Mouse (Mus musculus) Patski (cell line): Measurements from ENCODE around the gene Sart1. TPM values are rescaled to one million over a fixed set of nuclear protein-coding genes. Genes with fewer than 3 reads are reported as not detected.

Experiments
- ATAC-seq: fragments of 100-300 bp; one replicate; pipeline ENCODE4 v1.8.0; 2021
- CTCF ChIA-PET: fragments of 350-600 bp; sonication (Branson Sonifier 250); formaldehyde crosslinking; loops from one replicate; lab custom pipeline; 2022; ENCODE audit warnings: inconsistent platforms; lab: Charles Lee
- POLR2A ChIA-PET: fragments of 350-600 bp; sonication (Branson Sonifier 250); formaldehyde crosslinking; loops from one replicate; lab custom pipeline; 2022; ENCODE audit warnings: antibody characterized with exemption, inconsistent platforms; lab: Charles Lee
- DNase-seq: peaks from one replicate; pipeline ENCODE4 v3.0.0-alpha.2; 2011; ENCODE audit warnings: low read depth, low spot score
- H3K27me3 ChIP-seq: fragments of 371-371 bp; one replicate; pipeline ENCODE4 v1.5.1; 2021
- CTCF ChIP-seq: fragments of 100-300 bp; IDR thresholded peaks from one replicate; pipeline ENCODE4 v1.5.1; 2021
- in situ Hi-C: fragments of 300-500 bp; cut with MboI; formaldehyde crosslinking; loops from 3 replicates; pipeline ENCODE4 v1.11.1; 2018; ENCODE audit warnings: low pct_unique_long_range_greater_than_20kb, mixed read lengths
- polyA plus RNA-seq: library from polyadenylated mRNA; unstranded; gene quantifications from one replicate; pipeline ENCODE4 v1.2.3, GENCODE M21; 2021

The Sart1 gene
- polyA plus RNA-seq, 1 experiment from 2014 or later = 75.3 TPM

DNA sequence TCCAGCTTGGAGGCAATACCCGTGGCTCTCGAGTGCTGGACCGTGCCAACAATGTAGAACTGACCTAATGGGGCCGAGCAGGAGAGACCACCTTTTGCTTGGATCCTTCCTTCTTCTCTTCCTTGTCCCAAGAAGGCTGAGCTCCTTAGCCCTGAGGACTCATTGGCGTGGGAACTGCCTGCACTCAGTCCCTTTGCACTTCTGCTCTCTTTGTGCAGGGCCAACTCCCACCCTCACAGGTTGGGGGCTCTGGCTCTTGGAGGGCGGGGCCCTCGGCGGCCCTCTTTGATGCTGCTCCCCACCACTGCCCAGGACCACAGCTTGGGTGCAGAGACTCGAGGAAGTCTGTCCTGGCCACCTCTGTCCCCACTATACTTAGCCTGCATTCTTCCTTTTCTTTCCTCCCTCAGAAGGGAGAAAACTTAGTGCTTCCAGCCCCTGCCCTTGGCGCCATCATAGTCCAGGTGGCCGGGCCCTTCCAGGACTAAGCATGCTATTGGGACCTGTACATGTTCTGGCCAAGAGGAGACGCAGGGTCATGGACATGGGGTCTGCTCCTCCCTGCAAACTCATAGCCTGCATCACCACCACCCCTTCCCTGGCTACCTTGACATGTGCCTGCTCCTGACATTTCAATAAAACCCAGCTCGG, 38.3 kb upstream of the Sart1 start:
- TF ChIP-seq CTCF = no peak
- H3K27me3 ChIP-seq = no peaks in the 10 kb centered on the region
- ATAC-seq (no peak), DNase-seq (no peak)
- ChIA-PET CTCF (interaction anchor here (0.9 to 2.8 kb wide), 3 partner anchors 19 to 62 kb away, joined by 4 to 10 read pairs (median 4); partner anchors contain the start of gene Mus81), POLR2A (interaction anchor here (0.7 to 3.5 kb wide), 6 partner anchors 21 to 139 kb away, joined by 3 to 14 read pairs (median 8); partner anchors contain the start of genes Banf1, Eif1ad, Fosl1 and Mus81)
- in situ Hi-C loops = loop anchor here (5.0 kb wide), 1 partner anchor 124 kb away; no protein-coding TSS in a partner anchor

- in situ Hi-C loops = loop anchor here (5.0 kb wide), 1 partner anchor 124 kb away; no protein-coding TSS in a partner anchor
- ChIA-PET CTCF (interaction anchor here (0.8 to 2.8 kb wide), 2 partner anchors 37 to 62 kb away, joined by 4 to 10 read pairs; partner anchors contain the start of gene Mus81), POLR2A (interaction anchor here (0.9 to 3.5 kb wide), 6 partner anchors 17 to 62 kb away, joined by 3 to 14 read pairs (median 6); partner anchors contain the start of genes Banf1, Eif1ad, Fosl1 and Mus81)
- H3K27me3 ChIP-seq = no peaks in the 10 kb centered on the region
- no peak for TF ChIP-seq CTCF
- DNase-seq (no peak), ATAC-seq (no peak)
These were observed 37.5 kb upstream of the Sart1 start for GRCm38 (mm10) chr19:5425906-5426565.

GRCm38 (mm10) chr19:5424782-5425741, 36.6 kb upstream of the Sart1 start, which contains the start of the genes Drap1 and AI837181:
Gene Drap1 (minus strand): TSS chr19:5424979.
Gene AI837181 (plus strand): TSS chr19:5425144.
- DNase-seq (peak; percentile 88), ATAC-seq (peak; percentile 54)
- ChIA-PET POLR2A (interaction anchor here (0.6 to 3.5 kb wide), 10 partner anchors 13 to 63 kb away, joined by 3 to 14 read pairs (median 4); partner anchors contain the start of genes Banf1, Eif1ad, Fosl1 and Mus81), CTCF (interaction anchor here (0.8 to 2.8 kb wide), 4 partner anchors 34 to 63 kb away, joined by 3 to 10 read pairs (median 4); partner anchors contain the start of genes Fibp and Mus81)
- no peak for TF ChIP-seq CTCF
- in situ Hi-C loops = loop anchor here (5.0 kb wide), 1 partner anchor 123 kb away; no protein-coding TSS in a partner anchor
- no peaks in the 10 kb centered on the region for H3K27me3 ChIP-seq

- peak; percentile 44 for ATAC-seq
- in situ Hi-C loops = no loop called here
- ChIA-PET POLR2A (interaction anchor here (0.8 to 3.5 kb wide), 6 partner anchors 12 to 58 kb away, joined by 3 to 14 read pairs (median 4); partner anchors contain the start of genes Banf1, Eif1ad and Sart1), CTCF (interaction anchor here (1.0 to 2.8 kb wide), 3 partner anchors 33 to 64 kb away, joined by 3 to 10 read pairs (median 3); partner anchors contain the start of genes Fibp and Mus81)
- no peak for TF ChIP-seq CTCF
- DNase-seq = no peak
- no peaks in the 10 kb centered on the region for H3K27me3 ChIP-seq
These were observed 35.7 kb upstream of the Sart1 start for GRCm38 (mm10) chr19:5424092-5424781.

- no peak for TF ChIP-seq CTCF
- in situ Hi-C loops = no loop called here
- DNase-seq (no peak), ATAC-seq (no peak)
- POLR2A ChIA-PET = interaction anchor here (0.8 to 3.5 kb wide), 4 partner anchors 14 to 35 kb away, joined by 3 to 14 read pairs (median 4); partner anchors contain the start of gene Sart1
- CTCF ChIA-PET = no interaction called here
- H3K27me3 ChIP-seq = no peaks in the 10 kb centered on the region
These were observed 35.1 kb upstream of the Sart1 start for GRCm38 (mm10) chr19:5423561-5423960.

GRCm38 (mm10) chr19:5422895-5423443, 34.5 kb upstream of the Sart1 start:
- TF ChIP-seq CTCF = no peak
- no peak for ATAC-seq
- in situ Hi-C loops = no loop called here

DNA sequence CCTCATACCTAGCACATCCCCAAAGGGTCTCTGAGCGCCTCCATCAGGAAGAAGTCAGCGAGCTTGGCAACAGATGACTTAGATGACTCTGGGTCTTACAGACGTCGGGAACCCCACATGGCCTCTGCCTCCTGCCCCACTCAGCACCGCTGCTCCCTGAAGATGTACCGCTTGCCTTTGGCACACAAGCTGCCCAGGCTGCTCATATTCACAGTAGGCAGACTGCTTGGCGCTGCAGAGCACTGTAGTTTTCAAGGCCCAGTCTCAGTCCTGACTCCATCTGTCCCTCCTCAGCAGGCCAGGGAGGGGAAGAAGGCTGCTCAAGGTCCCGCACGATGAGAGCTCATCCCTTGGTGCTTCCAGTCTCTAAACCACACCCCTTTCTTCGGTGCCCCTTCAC, 33.8 kb upstream of the Sart1 start:
- ChIA-PET CTCF (no interaction called here), POLR2A (interaction anchor here (0.7 to 1.4 kb wide), 3 partner anchors 13 to 279 kb away, joined by 3 to 4 read pairs (median 3); partner anchors contain the start of gene Mus81)
- ATAC-seq (no peak), DNase-seq (no peak)
- TF ChIP-seq CTCF = no peak
- no peaks in the 10 kb centered on the region for H3K27me3 ChIP-seq
- in situ Hi-C loops = no loop called here

More at GRCm38 (mm10) chr19:5422895-5423443, 34.5 kb upstream of the Sart1 start:
- H3K27me3 ChIP-seq = no peaks in the 10 kb centered on the region
- POLR2A ChIA-PET = interaction anchor here (1.4 kb wide), 1 partner anchor 13 kb away, joined by 3 read pairs; no protein-coding TSS in a partner anchor
- CTCF ChIA-PET = no interaction called here
- no peak for DNase-seq

GRCm38 (mm10) chr19:5421784-5422183, 33.3 kb upstream of the Sart1 start:
- CTCF ChIA-PET = no interaction called here
- DNase-seq (no peak), ATAC-seq (no peak)
- POLR2A ChIA-PET = interaction anchor here (1.1 to 1.4 kb wide), 2 partner anchors 12 to 67 kb away, joined by 3 read pairs; partner anchors contain the start of gene Mus81
- in situ Hi-C loops = no loop called here
- TF ChIP-seq CTCF = no peak
- no peaks in the 10 kb centered on the region for H3K27me3 ChIP-seq
